Mouse (Mus musculus): ENCODE results near the gene Milr1. TPM values are rescaled to one million over a fixed set of nuclear protein-coding genes. Genes with fewer than 3 reads are reported as not detected.
"Not testable (repeated sequence)": the region's sequence is repeated elsewhere in the genome, so short reads cannot be mapped to it uniquely, and the experiment has no call there.

The Milr1 gene
- total RNA-seq, 4 experiments from 2014 or later, result 0.40 TPM; not detected in 3

GRCm38 (mm10) chr11:106730714-106731113 lies 20.3 kb upstream of the Milr1 start:
- DNase-seq (ENCODE audit: low spot score in 2 of 2), result no peak

DNA sequence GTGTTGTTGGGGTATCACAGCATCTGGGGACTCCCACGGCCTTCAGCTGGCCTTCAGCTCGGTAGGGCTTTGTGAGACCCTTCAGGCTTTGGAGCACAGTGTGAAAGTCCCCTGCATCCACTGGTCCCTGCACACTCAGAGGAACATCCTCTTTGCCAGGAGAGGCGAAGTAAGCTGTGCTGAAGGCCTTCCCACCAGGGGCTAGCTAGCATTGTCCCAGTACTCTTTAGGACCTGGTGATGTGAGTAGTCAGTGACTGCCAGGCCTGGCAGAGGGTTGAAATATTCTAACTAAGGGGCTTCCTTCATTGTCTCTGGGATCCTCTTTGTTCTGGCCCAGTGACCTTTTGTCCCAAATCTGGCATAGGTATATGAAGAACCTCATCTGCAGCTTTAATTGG lies 14.4 kb upstream of the Milr1 start:
- DNase-seq (ENCODE audit: low spot score in 2 of 2), result no peak

GRCm38 (mm10) chr11:106737178-106737621 lies 13.8 kb upstream of the Milr1 start:
- no peak for DNase-seq (ENCODE audit: low spot score in 2 of 2)

DNA sequence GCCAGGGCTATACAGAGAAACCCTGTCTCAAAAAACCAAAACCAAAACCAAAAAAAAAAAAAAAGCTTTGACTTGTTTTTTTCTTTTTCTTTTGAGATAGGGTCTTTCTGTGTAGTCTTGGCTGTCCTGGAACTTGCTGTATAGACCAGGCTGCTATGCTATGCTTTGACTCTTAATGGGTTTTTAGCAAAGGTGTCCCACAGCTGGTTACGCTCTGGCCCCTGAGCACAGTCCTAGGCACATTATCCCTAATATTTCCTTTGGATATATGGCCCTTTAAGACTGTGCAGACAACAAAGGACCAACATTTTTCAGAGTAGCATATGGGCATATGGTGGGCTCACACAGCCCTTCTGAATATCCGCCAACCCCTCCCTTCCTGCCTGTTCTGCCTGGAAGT lies 11.9 kb upstream of the Milr1 start:
- no peak for DNase-seq (ENCODE audit: low spot score in 2 of 2)

DNA sequence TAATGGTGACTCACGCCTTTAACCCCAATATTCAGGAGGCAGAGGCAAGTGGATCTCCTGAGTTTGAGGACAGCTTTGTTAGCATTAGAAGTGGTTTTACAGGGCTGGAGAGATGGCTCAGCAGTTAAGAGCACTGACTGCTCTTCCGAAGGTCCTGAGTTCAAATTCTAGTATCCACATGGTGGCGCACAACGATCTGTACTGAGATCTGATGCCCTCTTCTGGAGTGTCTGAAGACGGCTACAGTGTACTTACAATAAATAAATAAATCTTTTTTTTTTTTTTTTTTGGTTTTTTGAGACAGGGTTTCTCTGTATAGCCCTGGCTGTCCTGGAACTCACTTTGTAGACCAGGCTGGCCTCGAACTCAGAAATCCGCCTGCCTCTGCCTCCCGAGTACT lies 10.3 kb upstream of the Milr1 start:
- not testable (repeated sequence) for DNase-seq (ENCODE audit: low spot score in 2 of 2)

GRCm38 (mm10) chr11:106741232-106741631 lies 9.8 kb upstream of the Milr1 start:
- DNase-seq (ENCODE audit: low spot score in 2 of 2), result no peak

DNA sequence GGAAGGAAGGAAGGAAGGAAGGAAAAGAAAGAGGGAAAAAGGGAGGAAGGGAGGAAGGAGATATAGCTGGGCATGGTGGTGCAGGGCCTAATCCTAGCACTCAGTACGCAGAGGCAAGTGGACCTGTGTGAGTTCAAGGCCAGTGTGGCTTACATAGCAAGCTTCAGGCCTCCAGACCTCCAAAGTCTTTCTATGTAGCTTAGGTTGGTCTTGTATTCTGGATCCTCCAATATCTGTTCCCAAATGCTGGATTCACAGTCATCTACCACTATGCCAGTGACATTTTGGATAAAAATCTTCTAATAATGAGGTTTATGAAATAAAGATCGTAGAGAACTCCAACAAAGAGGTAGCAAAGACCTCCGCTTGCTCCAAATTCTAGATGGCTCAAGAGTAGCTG lies 9.2 kb upstream of the Milr1 start:
- no peak for DNase-seq (ENCODE audit: low spot score in 2 of 2)

- no peak for DNase-seq (ENCODE audit: low spot score in 2 of 2)
These were observed 8.6 kb upstream of the Milr1 start for GRCm38 (mm10) chr11:106742388-106742841.

DNA sequence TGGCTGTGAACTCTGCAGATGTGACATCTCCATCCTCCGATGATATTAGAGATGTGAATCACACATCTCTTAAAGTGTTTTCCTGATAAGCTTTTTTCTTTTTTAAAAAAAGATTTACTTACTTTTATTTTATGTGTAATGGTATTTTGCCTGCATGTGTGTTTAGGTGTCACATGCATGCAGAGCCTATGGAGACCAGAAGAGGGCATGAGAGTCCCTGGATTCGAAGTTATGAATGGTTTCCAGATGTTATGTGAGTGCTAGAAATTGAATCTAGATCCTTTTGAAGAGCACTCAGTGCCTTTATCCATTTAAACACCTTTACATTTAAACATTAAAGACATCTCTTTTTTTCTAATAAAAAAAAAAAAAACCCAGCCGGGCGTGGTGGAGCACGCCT lies 6.1 kb upstream of the Milr1 start:
- no peak for DNase-seq (ENCODE audit: low spot score in 2 of 2)

- not testable (repeated sequence) for DNase-seq (ENCODE audit: low spot score in 2 of 2)
These were observed 1.4 kb upstream of the Milr1 start for GRCm38 (mm10) chr11:106749557-106750120.

DNA sequence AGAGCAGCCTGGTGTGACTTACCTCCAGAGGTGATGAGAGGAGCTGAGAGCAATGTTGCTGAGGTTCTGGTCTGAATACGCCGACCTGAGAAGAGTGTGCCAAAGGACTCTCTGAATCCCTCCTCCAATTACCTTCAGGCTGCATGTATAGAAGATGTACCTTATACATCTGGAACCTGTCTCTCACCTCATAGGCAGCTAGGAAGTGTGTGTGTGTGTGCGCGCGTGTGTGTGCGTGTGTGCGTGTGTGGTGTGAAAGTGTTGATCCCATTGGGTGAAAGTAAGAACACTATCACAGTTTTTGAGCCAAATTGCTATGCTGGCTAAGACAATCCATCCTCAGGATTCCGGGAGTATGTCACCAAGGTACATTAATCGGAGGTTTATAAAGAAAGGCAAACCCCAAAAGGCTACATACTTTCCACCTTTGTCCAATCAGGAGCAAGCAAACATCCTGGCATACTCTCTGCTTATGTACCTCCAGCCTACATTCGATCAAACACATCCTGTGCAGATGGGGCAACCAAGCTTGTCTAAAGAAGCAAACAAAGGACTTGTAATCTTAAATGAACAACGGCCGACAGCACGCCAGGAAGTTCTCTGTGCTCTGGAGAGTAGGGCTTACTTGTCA lies 790 bp upstream of the Milr1 start, which contains the start of gene Pecam1:
Gene Pecam1, minus strand, starts transcription at position 508 of the 631 bp plus-strand sequence.
- no peak for DNase-seq (ENCODE audit: low spot score in 2 of 2)

DNA sequence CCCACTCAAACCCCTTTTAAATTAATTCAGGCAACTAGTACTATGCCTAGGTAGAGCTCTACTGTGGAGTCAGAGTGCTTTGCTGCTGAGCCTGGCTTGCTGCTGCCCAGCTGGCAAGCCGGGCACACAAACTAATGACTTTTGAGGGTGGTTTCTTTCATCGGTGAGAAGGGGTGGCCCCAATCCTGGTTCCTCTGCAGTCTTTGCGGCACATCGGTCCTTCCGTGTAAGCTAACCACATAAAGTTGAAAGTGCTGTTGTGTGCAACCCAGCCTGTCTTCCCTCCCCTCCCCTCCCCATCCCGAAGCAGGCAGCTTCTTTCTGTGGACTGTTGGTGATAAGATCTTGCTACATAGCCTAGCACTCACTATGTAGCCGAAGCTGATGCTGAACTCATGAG lies 1.1 kb downstream of the Milr1 start:
- no peak for DNase-seq (ENCODE audit: low spot score in 2 of 2)

- no peak for DNase-seq (ENCODE audit: low spot score in 2 of 2)
These were observed 2.3 kb downstream of the Milr1 start for GRCm38 (mm10) chr11:106753314-106753713.

- DNase-seq (ENCODE audit: low spot score in 2 of 2), result no peak
These were observed 4.6 kb downstream of the Milr1 start for GRCm38 (mm10) chr11:106755583-106755982.

DNA sequence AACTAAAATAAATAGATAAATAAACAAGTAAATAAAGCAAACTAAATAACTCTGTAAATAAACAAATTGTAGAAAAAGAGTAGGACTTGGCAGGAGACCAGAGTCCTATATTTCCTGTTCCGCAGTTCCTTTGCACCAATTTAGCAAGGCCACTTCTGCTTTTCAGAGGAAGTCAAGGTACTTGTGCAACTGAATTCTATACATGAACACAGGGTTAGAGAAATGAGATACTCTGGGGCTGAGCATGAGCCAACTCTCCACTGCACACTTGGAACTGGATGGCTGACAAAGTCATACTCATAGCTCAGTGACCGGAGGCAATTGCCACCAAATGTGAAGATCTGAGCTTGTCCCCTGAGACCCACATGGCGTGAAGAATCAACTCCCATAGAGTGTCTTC lies 8.0 kb downstream of the Milr1 start:
- DNase-seq (ENCODE audit: low spot score in 2 of 2), result no peak

DNA sequence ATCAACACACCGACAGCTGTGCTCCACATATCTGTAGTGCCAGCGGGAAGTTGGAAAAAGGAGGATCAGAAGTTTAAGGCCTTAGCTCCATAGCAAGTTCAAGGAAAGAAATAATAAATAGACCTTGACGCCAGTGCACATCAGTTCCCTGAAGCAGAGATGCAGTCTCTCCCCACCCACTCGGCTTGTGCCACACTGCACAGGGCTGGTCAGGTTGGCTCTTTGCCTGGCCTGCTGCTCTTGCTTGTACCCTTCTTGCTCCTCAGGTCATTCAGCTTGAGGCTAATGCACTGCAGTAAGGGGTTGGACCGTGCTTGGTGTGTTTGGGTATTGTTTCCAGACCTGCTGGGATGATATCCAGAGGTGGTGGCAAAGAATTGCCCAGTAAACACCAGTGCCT lies 9.5 kb downstream of the Milr1 start:
- no peak for DNase-seq (ENCODE audit: low spot score in 2 of 2)

- no peak for DNase-seq (ENCODE audit: low spot score in 2 of 2)
These were observed 11.2 kb downstream of the Milr1 start for GRCm38 (mm10) chr11:106762139-106762799.

DNA sequence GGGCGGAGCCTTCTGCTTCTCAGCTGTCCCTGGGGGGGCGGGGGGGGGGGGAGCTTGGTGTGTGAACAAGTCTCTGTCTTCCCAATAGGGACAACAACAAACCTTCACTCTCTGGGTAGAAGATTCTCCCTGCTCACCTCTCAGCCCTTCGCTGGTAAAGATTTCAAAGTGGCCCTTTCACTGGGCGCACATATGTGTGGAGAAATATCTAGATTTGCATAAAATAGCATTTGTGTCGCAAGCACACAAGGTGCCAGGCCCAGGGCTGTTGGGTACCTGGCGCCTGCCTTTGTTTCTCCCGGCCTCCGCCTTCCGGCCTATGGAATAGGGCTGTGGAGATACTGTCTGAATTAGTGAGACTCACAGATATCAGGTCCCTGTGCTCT lies 11.8 kb downstream of the Milr1 start:
- no peak for DNase-seq (ENCODE audit: low spot score in 2 of 2)

GRCm38 (mm10) chr11:106766611-106767162 lies 15.7 kb downstream of the Milr1 start:
- no peak for DNase-seq (ENCODE audit: low spot score in 2 of 2)

- no peak for DNase-seq (ENCODE audit: low spot score in 2 of 2)
These were observed 16.5 kb downstream of the Milr1 start for GRCm38 (mm10) chr11:106767516-106767915.

- no peak for DNase-seq (ENCODE audit: low spot score in 2 of 2)
These were observed 19.4 kb downstream of the Milr1 start for GRCm38 (mm10) chr11:106770195-106770974.

DNA sequence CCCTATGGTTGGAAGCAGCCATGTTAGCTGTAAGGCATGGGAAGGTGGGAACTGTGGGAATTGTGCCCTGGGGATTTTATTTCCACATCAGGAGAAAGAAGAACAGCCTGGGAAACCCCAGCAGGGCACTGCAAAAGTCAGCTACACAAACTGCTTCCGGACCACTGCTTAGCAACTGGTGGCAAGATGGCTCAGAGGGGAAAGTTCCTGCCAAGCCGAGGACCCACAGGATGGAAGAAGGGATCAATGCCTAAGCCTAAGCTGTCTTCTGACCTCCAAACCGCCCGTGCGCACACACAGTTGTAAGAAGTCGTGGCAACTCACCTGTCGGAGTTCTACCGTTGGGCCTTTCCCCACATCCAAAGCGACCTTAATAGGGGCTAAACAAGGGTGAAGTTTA lies 22.0 kb downstream of the Milr1 start:
- no peak for DNase-seq (ENCODE audit: low spot score in 2 of 2)

Measured in gastrocnemius, adult 8-10 months (tissue).